Mouse (Mus musculus) heart, adult 2 months (tissue): ENCODE data around the gene Ncf2.

Experiments
- EP300 ChIP-seq: fragments of 200-500 bp; IDR thresholded peaks from 2 replicates; pipeline ENCODE4 v1.6.1; 2011; ENCODE audit warnings: low read depth, low read length, control low read depth; ENCODE audit not compliant: insufficient read depth
- POLR2A ChIP-seq: fragments of 200-500 bp; IDR thresholded peaks from 2 replicates; pipeline ENCODE4 v1.6.1; 2011; ENCODE audit warnings: mild to moderate bottlenecking, low read depth, low read length, control low read depth; ENCODE audit not compliant: insufficient read depth

GRCm38 (mm10) chr1:152835061-152835460 is 35.1 kb downstream of the Ncf2 start:
- TF ChIP-seq POLR2A (no peak), EP300 (no peak)
